Mouse (Mus musculus): Measurements from ENCODE around the gene Ccl11.

Gene Ccl11

GRCm38 (mm10) chr11:82062226-82062625 lies 4.6 kb downstream of the Ccl11 start:
- DNase-seq = no peak

- no peak for DNase-seq
Measured at GRCm38 (mm10) chr11:82063454-82063853, 5.8 kb downstream of the Ccl11 start.

- no peak for DNase-seq
Measured at GRCm38 (mm10) chr11:82066953-82067571, 9.4 kb downstream of the Ccl11 start.

GRCm38 (mm10) chr11:82071076-82071475 lies 13.5 kb downstream of the Ccl11 start:
- DNase-seq = no peak

GRCm38 (mm10) chr11:82072374-82072773 lies 14.8 kb downstream of the Ccl11 start:
- no peak for DNase-seq

- DNase-seq = no peak
Measured at GRCm38 (mm10) chr11:82072984-82073383, 15.4 kb downstream of the Ccl11 start.

GRCm38 (mm10) chr11:82073686-82074085 lies 16.1 kb downstream of the Ccl11 start:
- DNase-seq = no peak

GRCm38 (mm10) chr11:82077031-82077430 lies 19.4 kb downstream of the Ccl11 start:
- no peak for DNase-seq

- DNase-seq = no peak
Measured at GRCm38 (mm10) chr11:82078136-82078730, 20.6 kb downstream of the Ccl11 start.

- no peak for DNase-seq
Measured at GRCm38 (mm10) chr11:82080865-82081264, 23.2 kb downstream of the Ccl11 start.

GRCm38 (mm10) chr11:82084360-82084759 lies 26.7 kb downstream of the Ccl11 start:
- no peak for DNase-seq

- no peak for DNase-seq
Measured at GRCm38 (mm10) chr11:82099511-82100323, 42.1 kb downstream of the Ccl11 start.

GRCm38 (mm10) chr11:82101087-82101486 lies 43.5 kb downstream of the Ccl11 start:
- DNase-seq = no peak

- no peak for DNase-seq
Measured at GRCm38 (mm10) chr11:82101529-82101928, 43.9 kb downstream of the Ccl11 start, which contains the start of gene Ccl12. TSS of gene Ccl12 (plus strand) at chr11:82101845.

- no peak for DNase-seq
Measured at GRCm38 (mm10) chr11:82109611-82110010, 52.0 kb downstream of the Ccl11 start.

- no peak for DNase-seq
Measured at GRCm38 (mm10) chr11:82110372-82111248, 53.0 kb downstream of the Ccl11 start.
